Mouse (Mus musculus) liver, postnatal 0 days (tissue): ENCODE measurements around the gene Ip6k3.

ENCODE experiments used
- CTCF ChIP-seq: sonication (generic); IDR thresholded peaks from 2 replicates; pipeline ENCODE4 v1.5.1; 2016; ENCODE audit warnings: antibody characterized with exemption, low read depth
- EP300 ChIP-seq: IDR thresholded peaks from 2 replicates; pipeline ENCODE4 v1.6.1; 2016; ENCODE audit warnings: antibody characterized with exemption, low read depth, mild to moderate bottlenecking

GRCm38 (mm10) chr17:27172459-27172858 is 4.9 kb upstream of the Ip6k3 start:
- no peak for TF ChIP-seq CTCF
- no peak for TF ChIP-seq EP300
